9 mouse cellular contexts compared by ENCODE assay signal in the genomic region with DNA sequence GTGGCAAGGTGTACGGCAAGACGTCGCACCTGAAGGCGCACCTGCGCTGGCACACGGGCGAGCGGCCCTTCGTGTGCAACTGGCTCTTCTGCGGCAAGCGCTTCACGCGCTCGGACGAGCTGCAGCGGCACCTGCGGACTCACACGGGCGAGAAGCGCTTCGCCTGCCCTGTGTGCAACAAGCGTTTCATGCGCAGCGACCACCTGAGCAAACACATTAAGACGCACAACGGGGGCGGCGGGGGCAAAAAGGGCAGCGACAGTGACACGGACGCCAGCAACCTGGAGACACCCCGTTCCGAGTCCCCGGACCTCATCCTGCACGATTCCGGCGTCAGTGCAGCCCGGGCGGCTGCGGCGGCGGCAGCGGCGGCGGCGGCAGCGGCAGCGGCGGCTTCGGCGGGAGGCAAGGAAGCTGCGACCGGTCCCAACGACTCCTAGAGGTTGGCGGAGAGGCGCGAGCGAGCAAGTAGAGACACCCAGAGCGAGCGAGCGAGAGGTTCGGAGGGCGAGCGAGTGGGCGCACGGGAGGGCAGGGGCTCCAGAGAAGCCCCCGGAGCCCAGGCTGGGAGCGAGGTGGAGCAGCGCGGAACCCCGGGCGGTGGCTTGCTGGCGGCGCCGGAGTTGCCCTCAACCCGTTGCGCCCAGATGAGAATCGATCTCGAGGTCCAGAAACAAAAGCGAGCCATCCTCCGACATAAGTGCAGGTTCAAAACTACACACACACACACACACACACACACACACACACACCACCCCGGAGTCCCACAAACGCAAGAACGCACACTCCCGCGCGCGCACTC. TPM values are rescaled to one million over a fixed set of nuclear protein-coding genes. Genes with fewer than 3 reads are reported as not detected.
A peak's percentile ranks its signal among the peaks of the same experiment; 100 is the strongest.
DNase-seq lines count a peak whose midpoint lies in the region; ATAC-seq and TF ChIP-seq lines count a peak whose summit lies in the region.
"Had no signal": no experiment of that assay in that cellular context is flagged by ENCODE, and none has a peak within 500 bp of the region (broad histone marks: within the 10 kb centered on the region; RNA-seq: fewer than 3 reads in every experiment).

No protein-coding gene starts in this region.

- H3K27me3 ChIP-seq in embryonic facial prominence, embryonic 14.5 days (replicated peaks; ENCODE audit: control insufficient read depth, insufficient read depth, low read length), result peaks cover 85% of the 10 kb centered on the region
- H3K27me3 ChIP-seq in hindbrain, postnatal 0 days (ENCODE audit: insufficient read depth, low read length), result peaks cover 55% of the 10 kb centered on the region
- H3K27me3 ChIP-seq in stomach, embryonic 16.5 days (ENCODE audit: control insufficient read depth, insufficient read depth, low read length), result peaks cover 69% of the 10 kb centered on the region

- DNase-seq in gastrocnemius, adult 2 months, result peak; percentile 57
- no peak for DNase-seq in gastrocnemius, postnatal 25 days
- DNase-seq in embryonic facial prominence, embryonic 14.5 days (ENCODE audit: low spot score), result peak; percentile 51
- DNase-seq in hindbrain, postnatal 0 days (ENCODE audit: low spot score), result peak; percentile 38
- DNase-seq in lung, postnatal 4 days, result peak; percentile 56 to 59
- DNase-seq in layer of hippocampus, adult 11-12 months (ENCODE audit: low spot score), result no peak

- no peak for TF ChIP-seq CTCF in gastrocnemius, adult 2 months (IDR thresholded peaks at IDR 0.05)
- no peak for TF ChIP-seq CTCF in hindbrain, postnatal 0 days (IDR thresholded peaks at IDR 0.05; ENCODE audit: low read depth)

- H3K4me3 ChIP-seq in gastrocnemius, adult 2 months, result peak overlapping the region; percentile 64
- H3K4me3 ChIP-seq in embryonic facial prominence, embryonic 14.5 days (ENCODE audit: low read depth, low read length), result peak overlapping the region; percentile 46
- H3K4me3 ChIP-seq in hindbrain, postnatal 0 days (ENCODE audit: low read length), result peak overlapping the region; percentile 36
- H3K4me3 ChIP-seq in stomach, embryonic 16.5 days (replicated peaks; ENCODE audit: low read length), result peak overlapping the region; percentile 41

- H3K4me1 ChIP-seq in embryonic facial prominence, embryonic 14.5 days (ENCODE audit: control insufficient read depth, insufficient read depth, low read length), result peaks cover 25% of the 10 kb centered on the region
- 0 out of 2 replicates have a peak, but pooled peaks cover 4% of the 10 kb centered on the region for H3K4me1 ChIP-seq in hindbrain, postnatal 0 days (ENCODE audit: insufficient read depth, low read length)
- peaks cover 26% of the 10 kb centered on the region for H3K4me1 ChIP-seq in stomach, embryonic 16.5 days (ENCODE audit: control insufficient read depth, insufficient read depth, low read length)

- no peaks in the 10 kb centered on the region for H3K9me3 ChIP-seq in embryonic facial prominence, embryonic 14.5 days (ENCODE audit: control insufficient read depth, low read length)
- H3K9me3 ChIP-seq in hindbrain, postnatal 0 days (ENCODE audit: low read length), result no peaks in the 10 kb centered on the region
- H3K9me3 ChIP-seq in stomach, embryonic 16.5 days (replicated peaks; ENCODE audit: control insufficient read depth, low read length), result no peaks in the 10 kb centered on the region

- peak overlapping the region; percentile 62 for H3K9ac ChIP-seq in embryonic facial prominence, embryonic 14.5 days (ENCODE audit: low read depth, low read length)
- no peak overlapping the region for H3K9ac ChIP-seq in hindbrain, postnatal 0 days (replicated peaks; ENCODE audit: low read length)
- H3K9ac ChIP-seq in stomach, embryonic 16.5 days (ENCODE audit: low read length), result no peak overlapping the region

- intact Hi-C loops in gastrocnemius, adult 2 months (cut with DNase I), result no loop called here

- no peaks in the 10 kb centered on the region for H3K36me3 ChIP-seq in embryonic facial prominence, embryonic 14.5 days (ENCODE audit: control insufficient read depth, insufficient read depth, low read length)
- H3K36me3 ChIP-seq in hindbrain, postnatal 0 days (ENCODE audit: insufficient read depth, low read length), result no peaks in the 10 kb centered on the region
- H3K36me3 ChIP-seq in stomach, embryonic 16.5 days (ENCODE audit: control insufficient read depth, insufficient read depth, low read length), result no peaks in the 10 kb centered on the region

- peak; percentile 16 for ATAC-seq in CD4-positive, CD25-positive, alpha-beta regulatory T cell, adult 4 months
- ATAC-seq in embryonic facial prominence, embryonic 14.5 days (ENCODE audit: low read depth), result no peak
- ATAC-seq in hindbrain, postnatal 0 days, result no peak
- ATAC-seq in stomach, embryonic 16.5 days (ENCODE audit: insufficient read depth, low FRiP score), result peak; percentile 14; the same call in 1 of the 2 replicates

- no peak overlapping the region for H3K27ac ChIP-seq in gastrocnemius, adult 2 months
- H3K27ac ChIP-seq in embryonic facial prominence, embryonic 14.5 days (replicated peaks; ENCODE audit: low read depth, low read length), result no peak overlapping the region
- no peak overlapping the region for H3K27ac ChIP-seq in hindbrain, postnatal 0 days
- no peak overlapping the region for H3K27ac ChIP-seq in stomach, embryonic 16.5 days (ENCODE audit: low read length)

- H3K4me2 ChIP-seq in embryonic facial prominence, embryonic 14.5 days (ENCODE audit: low read depth, low read length), result peak overlapping the region; percentile 72
- peak overlapping the region; percentile 48 for H3K4me2 ChIP-seq in hindbrain, postnatal 0 days (ENCODE audit: low read depth, low read length)
- H3K4me2 ChIP-seq in stomach, embryonic 16.5 days (ENCODE audit: low read depth, low read length), result peak overlapping the region; percentile 58

- WGBS in embryonic facial prominence, embryonic 14.5 days, result under 1% methylated on average over 53 of the region's 88 CpGs
- WGBS in hindbrain, postnatal 0 days, result 3% methylated on average over 73 of the region's 88 CpGs
- WGBS in stomach, embryonic 16.5 days, result under 1% methylated on average over 88 of the region's 88 CpGs

RNA-seq across cellular contexts. Expression of gene Sp9, which starts 2.6 kb away (rescaled TPM):
- not detected for total RNA-seq in gastrocnemius, adult 2 months (2021)
- not detected for total RNA-seq in gastrocnemius, postnatal 25 days (2021)
- not detected for polyA plus RNA-seq in CD4-positive, CD25-positive, alpha-beta regulatory T cell, adult 4 months (2017; shearing (Covaris generic))
- polyA plus RNA-seq in embryonic facial prominence, embryonic 14.5 days (2014; fragmentation: Nextera tagmentation; extraction: Ambion mirVana), result 1.2 and 1.5 TPM in 2 replicates
- 1.7 and 3.8 TPM in 2 replicates for total RNA-seq in hindbrain, postnatal 0 days (2014; rRNA removed)
- polyA plus RNA-seq in hindbrain, postnatal 0 days (2015; fragmentation: Nextera tagmentation; extraction: Ambion mirVana), result 0.49 and 0.63 TPM in 2 replicates
- not detected in 2 replicates for polyA plus RNA-seq in stomach, embryonic 16.5 days (2015; fragmentation: Nextera tagmentation; extraction: Ambion mirVana)
- total RNA-seq: gastrocnemius, postnatal 36 days had no signal

RNA-seq across cellular contexts. Expression of gene Scrn3, which starts 38.1 kb away (rescaled TPM):
- total RNA-seq in gastrocnemius, adult 2 months (2021), result 10 to 100 TPM; 50.4 to 51.0 TPM
- total RNA-seq in gastrocnemius, postnatal 25 days (2021), result 10 to 100 TPM; 30.4 to 33.6 TPM
- polyA plus RNA-seq in CD4-positive, CD25-positive, alpha-beta regulatory T cell, adult 4 months (2017; shearing (Covaris generic)), result 10 to 100 TPM; 11.4 to 11.5 TPM
- 12.7 and 14.2 TPM in 2 replicates for polyA plus RNA-seq in embryonic facial prominence, embryonic 14.5 days (2014; fragmentation: Nextera tagmentation; extraction: Ambion mirVana)
- total RNA-seq in hindbrain, postnatal 0 days (2014; rRNA removed), result 2.9 and 3.1 TPM in 2 replicates
- 6.2 and 7.1 TPM in 2 replicates for polyA plus RNA-seq in hindbrain, postnatal 0 days (2015; fragmentation: Nextera tagmentation; extraction: Ambion mirVana)
- polyA plus RNA-seq in stomach, embryonic 16.5 days (2015; fragmentation: Nextera tagmentation; extraction: Ambion mirVana), result 14.7 and 16.1 TPM in 2 replicates

RNA-seq across cellular contexts. Expression of gene Cir1, which starts 38.2 kb away (rescaled TPM):
- 10 to 100 TPM; 12.0 to 12.7 TPM for total RNA-seq in gastrocnemius, adult 2 months (2021)
- total RNA-seq in gastrocnemius, postnatal 25 days (2021), result 10 to 100 TPM in 1 of 2 experiments, 1 to 10 TPM in 1; 9.9 to 10.0 TPM
- 10 to 100 TPM; 18.1 to 29.4 TPM for polyA plus RNA-seq in CD4-positive, CD25-positive, alpha-beta regulatory T cell, adult 4 months (2017; shearing (Covaris generic))
- 23.8 and 25.5 TPM in 2 replicates for polyA plus RNA-seq in embryonic facial prominence, embryonic 14.5 days (2014; fragmentation: Nextera tagmentation; extraction: Ambion mirVana)
- total RNA-seq in hindbrain, postnatal 0 days (2014; rRNA removed), result 2.4 and 3.3 TPM in 2 replicates
- 25.2 and 31.5 TPM in 2 replicates for polyA plus RNA-seq in hindbrain, postnatal 0 days (2015; fragmentation: Nextera tagmentation; extraction: Ambion mirVana)
- 16.2 and 22.4 TPM in 2 replicates for polyA plus RNA-seq in stomach, embryonic 16.5 days (2015; fragmentation: Nextera tagmentation; extraction: Ambion mirVana)

RNA-seq across cellular contexts. Expression of gene Ola1, which starts 55.6 kb away (rescaled TPM):
- total RNA-seq in gastrocnemius, adult 2 months (2021), result 10 to 100 TPM; 49.3 to 58.1 TPM
- total RNA-seq in gastrocnemius, postnatal 25 days (2021), result 10 to 100 TPM; 66.1 to 68.9 TPM
- polyA plus RNA-seq in CD4-positive, CD25-positive, alpha-beta regulatory T cell, adult 4 months (2017; shearing (Covaris generic)), result 10 to 100 TPM; 77.4 to 77.6 TPM
- polyA plus RNA-seq in embryonic facial prominence, embryonic 14.5 days (2014; fragmentation: Nextera tagmentation; extraction: Ambion mirVana), result 90.7 and 98.7 TPM in 2 replicates
- total RNA-seq in hindbrain, postnatal 0 days (2014; rRNA removed), result 39.7 and 49.9 TPM in 2 replicates
- polyA plus RNA-seq in hindbrain, postnatal 0 days (2015; fragmentation: Nextera tagmentation; extraction: Ambion mirVana), result 102 and 105 TPM in 2 replicates
- polyA plus RNA-seq in stomach, embryonic 16.5 days (2015; fragmentation: Nextera tagmentation; extraction: Ambion mirVana), result 77.9 and 80.8 TPM in 2 replicates

Comparison
In these comparisons a context has a peak if more than half of its experiments do, and no peak if none do; other contexts are left out.
1. DNase-seq: peak in gastrocnemius, adult 2 months (single experiment), embryonic facial prominence, embryonic 14.5 days (single experiment), hindbrain, postnatal 0 days (single experiment) and lung, postnatal 4 days (2 of 2); none in gastrocnemius, postnatal 25 days (single experiment) and layer of hippocampus, adult 11-12 months (single experiment).
2. ATAC-seq: peak in CD4-positive, CD25-positive, alpha-beta regulatory T cell, adult 4 months (single experiment) and stomach, embryonic 16.5 days (single experiment); none in embryonic facial prominence, embryonic 14.5 days (single experiment) and hindbrain, postnatal 0 days (single experiment).
3. Peak in every context shown above with its lines, with median percentiles within 50 percentile points of each other: H3K4me3 ChIP-seq and H3K4me2 ChIP-seq.